ENCODE assay signal across 25 mouse cellular contexts in genomic region chr8:124546371-124546770, GRCm38 (mm10). TPM values are rescaled to one million over a fixed set of nuclear protein-coding genes. Genes with fewer than 3 reads are reported as not detected.
DNase-seq lines count a peak whose midpoint lies in the region; TF ChIP-seq lines count a peak whose summit lies in the region.
"Had no signal": no experiment of that assay in that cellular context is flagged by ENCODE, and none has a peak within 500 bp of the region (broad histone marks: within the 10 kb centered on the region; RNA-seq: fewer than 3 reads in every experiment).

No protein-coding gene starts in this region.

- peak; percentile 27 for DNase-seq in adrenal gland, adult 2 months
- DNase-seq in adrenal gland, postnatal 14 days, result no peak
- no peak for DNase-seq in left cerebral cortex, adult 2 months (ENCODE audit: extremely low spot score in 1 of 2, low spot score in 2 of 2)
- no peak for DNase-seq in left cerebral cortex, adult 9 months (ENCODE audit: low spot score in 2 of 2)
- peak; percentile 30 to 57 for DNase-seq in lung, postnatal 4 days
- no peak for DNase-seq in lung, postnatal 25 days (ENCODE audit: low spot score)
- DNase-seq in right cerebral cortex, postnatal 4 days, result no peak
- DNase-seq: cerebellum, adult 2 months; cerebellum, postnatal 10 days; embryo, embryonic 11 days; heart, adult 18-20 months; heart, postnatal 10 days; heart, postnatal 4 days had no signal

- intact Hi-C loops in left cerebral cortex, adult 2 months (cut with DNase I), result no loop called here

- H3K4me3 ChIP-seq in left cerebral cortex, adult 2 months, result no peak overlapping the region
- H3K4me3 ChIP-seq: embryonic facial prominence, embryonic 15.5 days; erythroblast, embryonic 14.5 days; forebrain, embryonic 10.5 days; heart, embryonic 10.5 days had no signal

- TF ChIP-seq CTCF in left cerebral cortex, adult 2 months (IDR thresholded peaks at IDR 0.05), result no peak

- peak overlapping the region; percentile 45 for H3K27ac ChIP-seq in left cerebral cortex, adult 2 months
- H3K27ac ChIP-seq: embryonic facial prominence, embryonic 15.5 days; forebrain, embryonic 10.5 days; heart, embryonic 10.5 days had no signal

RNA-seq across cellular contexts. Expression of gene Agt, which starts 23.1 kb away (rescaled TPM):
- 10 to 100 TPM in 1 of 2 experiments, 1 to 10 TPM in 1; 4.1 to 12.3 TPM for total RNA-seq in adrenal gland, adult 2 months (2021)
- 17.3 and 19.6 TPM in 2 replicates for polyA plus RNA-seq in adrenal gland, adult 2 months (2012; rRNA removed)
- total RNA-seq in adrenal gland, postnatal 14 days (2021), result 14.3 and 172 TPM in 2 replicates
- 10 to 100 TPM; 13.3 to 17.8 TPM for total RNA-seq in left cerebral cortex, adult 2 months (2021)
- total RNA-seq: MEL had no signal
- polyA plus RNA-seq: activated CD4-positive, CD25-positive, alpha-beta regulatory T cell, adult 4 months; C2C12; embryonic facial prominence, embryonic 11.5 days; forebrain, embryonic 10.5 days; forebrain, embryonic 14.5 days had no signal

RNA-seq across cellular contexts. Expression of gene Cog2, which starts 25.8 kb away (rescaled TPM):
- 10 to 100 TPM; 38.2 to 41.8 TPM for total RNA-seq in adrenal gland, adult 2 months (2021)
- 12.9 and 13.8 TPM in 2 replicates for polyA plus RNA-seq in adrenal gland, adult 2 months (2012; rRNA removed)
- total RNA-seq in adrenal gland, postnatal 14 days (2021), result 40.4 and 40.9 TPM in 2 replicates
- total RNA-seq in left cerebral cortex, adult 2 months (2021), result 10 to 100 TPM; 35.1 to 46.5 TPM

RNA-seq across cellular contexts. Expression of gene Capn9, which starts 29.5 kb away (rescaled TPM):
- under 1 TPM in 1 of 2 experiments, not detected in 1; 0.26 TPM for total RNA-seq in adrenal gland, adult 2 months (2021)
- polyA plus RNA-seq in adrenal gland, adult 2 months (2012; rRNA removed), result 0.11 and 0.12 TPM in 2 replicates
- 0.26 TPM in 1 of 2 replicates, not detected in the other for total RNA-seq in adrenal gland, postnatal 14 days (2021)
- not detected for total RNA-seq in left cerebral cortex, adult 2 months (2021)
- total RNA-seq: gastrocnemius, adult 8-10 months; gastrocnemius, postnatal 4 days; heart, adult 18-20 months; heart, postnatal 10 days; MEL had no signal
- polyA plus RNA-seq: activated CD4-positive, CD25-positive, alpha-beta regulatory T cell, adult 4 months; C2C12; embryonic facial prominence, embryonic 11.5 days; erythroblast, embryonic 14.5 days; forebrain, embryonic 10.5 days; heart, embryonic 10.5 days; Patski had no signal

Comparison
In these comparisons a context has a peak if more than half of its experiments do, and no peak if none do; other contexts are left out.
1. DNase-seq: peak in adrenal gland, adult 2 months (single experiment) and lung, postnatal 4 days (2 of 2); none in adrenal gland, postnatal 14 days (single experiment), left cerebral cortex, adult 2 months (0 of 2), left cerebral cortex, adult 9 months (0 of 2), lung, postnatal 25 days (single experiment) and right cerebral cortex, postnatal 4 days (single experiment).